Mouse (Mus musculus): ENCODE measurements around the gene Hcn1. TPM values are rescaled to one million over a fixed set of nuclear protein-coding genes. Genes with fewer than 3 reads are reported as not detected.

Gene Hcn1
- polyA plus RNA-seq, 1 experiment: 0.04 TPM

DNA sequence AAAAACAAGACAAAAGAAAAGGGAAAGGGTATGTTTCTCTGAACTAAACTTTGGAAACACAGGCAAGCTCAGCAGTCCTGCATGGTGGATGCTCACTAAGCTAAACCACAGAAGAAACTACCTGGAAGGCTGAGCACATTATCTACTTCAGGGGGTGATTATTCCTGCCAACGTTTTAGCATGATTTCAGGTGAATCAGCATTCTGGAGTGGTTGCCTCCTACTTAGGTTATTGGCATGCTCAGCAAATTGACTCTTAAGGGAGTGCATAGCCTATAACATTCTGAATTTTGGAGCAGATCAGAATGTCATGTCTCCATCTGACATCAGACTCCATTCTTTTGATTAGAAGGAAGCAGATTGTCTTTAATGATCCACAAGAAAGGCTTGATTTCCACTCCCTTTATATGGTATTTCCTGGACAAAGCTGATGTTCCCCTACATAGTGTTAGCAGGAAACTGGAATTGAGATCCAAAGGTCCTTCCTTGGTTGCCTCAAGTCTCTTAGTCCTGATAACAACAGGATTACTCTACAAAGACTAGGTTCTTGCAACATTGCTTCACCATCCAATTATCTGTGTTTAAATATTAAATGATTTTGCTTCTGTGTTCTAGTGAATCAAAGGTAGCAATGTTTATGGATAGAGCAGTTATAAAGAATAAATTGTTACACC lies 345.7 kb downstream of the Hcn1 start:
- Histone ChIP-seq H3ac (ENCODE audit: control insufficient read depth, insufficient read length, low read depth) (no peak overlapping the region), H3K27me3 (ENCODE audit: control insufficient read depth, insufficient read depth, insufficient read length) (no peaks in the 10 kb centered on the region), H3K79me2 (ENCODE audit: control insufficient read depth, insufficient read depth) (no peaks in the 10 kb centered on the region), H3K4me3 (ENCODE audit: insufficient read depth, poor library complexity, severe bottlenecking) (no peak overlapping the region), H3K36me3 (ENCODE audit: control insufficient read depth, insufficient read depth) (no peaks in the 10 kb centered on the region), H3K79me3 (ENCODE audit: low read depth) (no peaks in the 10 kb centered on the region)
- no peak for TF ChIP-seq USF1 (IDR thresholded peaks at IDR 0.05; ENCODE audit: low read depth)
- TF ChIP-seq FOSL1 (IDR thresholded peaks at IDR 0.05; ENCODE audit: insufficient read depth, low read length, poor library complexity, severe bottlenecking): no peak
- no peak for TF ChIP-seq MYOD1 (IDR thresholded peaks at IDR 0.05; ENCODE audit: control insufficient read depth, insufficient read length, low read depth)
- no peak for TF ChIP-seq MYOG (IDR thresholded peaks at IDR 0.05; ENCODE audit: control insufficient read depth, extremely low read depth, insufficient read length)
- no peak for TF ChIP-seq CTCF (IDR thresholded peaks at IDR 0.05; ENCODE audit: control insufficient read depth, insufficient read depth, insufficient read length)
- no peak for TF ChIP-seq CEBPB (IDR thresholded peaks at IDR 0.05; ENCODE audit: low read depth)

DNA sequence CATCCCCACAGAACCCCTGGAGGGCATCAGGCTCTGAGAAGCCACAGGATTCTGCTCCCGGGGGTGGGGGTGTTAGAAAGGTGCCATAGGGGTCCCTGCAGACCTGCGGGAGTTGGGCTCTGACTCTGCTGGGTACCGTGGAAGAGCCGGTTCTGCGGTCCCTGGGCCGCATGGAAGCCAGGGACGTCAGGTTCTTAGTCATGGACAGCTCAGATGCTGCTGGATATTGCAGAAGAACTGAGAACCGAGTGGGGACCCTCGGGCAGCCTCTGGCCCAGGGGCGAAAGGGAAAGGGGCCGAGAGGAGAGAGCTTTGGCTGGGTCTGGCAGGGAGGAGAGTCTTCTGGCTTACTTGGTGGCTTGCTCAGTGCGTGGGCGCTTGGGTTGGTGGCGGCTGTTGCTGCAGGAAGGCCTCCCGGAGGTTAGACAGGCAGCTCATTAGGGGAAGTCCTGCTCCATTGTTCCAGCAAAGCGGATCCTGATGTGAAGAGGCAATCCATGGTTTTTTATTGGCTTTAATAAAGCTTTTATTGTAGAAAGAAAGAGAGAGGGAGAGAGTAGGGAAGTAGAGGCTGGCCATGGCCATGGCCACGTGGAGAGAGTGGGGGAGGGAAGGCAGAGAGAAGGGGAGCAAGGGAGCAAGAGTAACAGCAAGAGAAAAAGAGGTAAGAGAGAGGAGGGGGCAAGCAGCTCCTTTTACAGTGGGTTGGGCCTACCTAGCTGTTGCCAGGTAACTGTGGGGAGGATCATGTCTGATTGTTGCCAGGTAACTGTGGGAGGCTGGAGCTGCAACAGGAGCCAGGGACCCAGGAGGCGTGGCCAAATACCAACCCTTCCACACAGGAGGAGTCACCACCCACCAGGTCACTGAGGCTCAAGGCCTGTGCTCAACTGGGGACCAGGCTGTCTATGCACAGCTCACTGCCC lies 356.6 kb downstream of the Hcn1 start:
- Histone ChIP-seq H3K36me3 (ENCODE audit: control insufficient read depth, insufficient read depth) (no peaks in the 10 kb centered on the region), H3K79me3 (ENCODE audit: low read depth) (no peaks in the 10 kb centered on the region), H3K79me2 (ENCODE audit: control insufficient read depth, insufficient read depth) (no peaks in the 10 kb centered on the region), H3K27me3 (ENCODE audit: control insufficient read depth, insufficient read depth, insufficient read length) (no peaks in the 10 kb centered on the region), H3K4me3 (ENCODE audit: insufficient read depth, poor library complexity, severe bottlenecking) (no peak overlapping the region), H3ac (ENCODE audit: control insufficient read depth, insufficient read length, low read depth) (no peak overlapping the region)
- TF ChIP-seq CEBPB (IDR thresholded peaks at IDR 0.05; ENCODE audit: low read depth): no peak
- TF ChIP-seq MAX (IDR thresholded peaks at IDR 0.05): no peak
- TF ChIP-seq CTCF (IDR thresholded peaks at IDR 0.05; ENCODE audit: control insufficient read depth, insufficient read depth, insufficient read length): no peak
- no peak for TF ChIP-seq USF1 (IDR thresholded peaks at IDR 0.05; ENCODE audit: low read depth)
- no peak for TF ChIP-seq MYOD1 (IDR thresholded peaks at IDR 0.05; ENCODE audit: control insufficient read depth, insufficient read length, low read depth)
- TF ChIP-seq FOSL1 (IDR thresholded peaks at IDR 0.05; ENCODE audit: insufficient read depth, low read length, poor library complexity, severe bottlenecking): no peak
- TF ChIP-seq MYOG (IDR thresholded peaks at IDR 0.05; ENCODE audit: control insufficient read depth, extremely low read depth, insufficient read length): no peak

DNA sequence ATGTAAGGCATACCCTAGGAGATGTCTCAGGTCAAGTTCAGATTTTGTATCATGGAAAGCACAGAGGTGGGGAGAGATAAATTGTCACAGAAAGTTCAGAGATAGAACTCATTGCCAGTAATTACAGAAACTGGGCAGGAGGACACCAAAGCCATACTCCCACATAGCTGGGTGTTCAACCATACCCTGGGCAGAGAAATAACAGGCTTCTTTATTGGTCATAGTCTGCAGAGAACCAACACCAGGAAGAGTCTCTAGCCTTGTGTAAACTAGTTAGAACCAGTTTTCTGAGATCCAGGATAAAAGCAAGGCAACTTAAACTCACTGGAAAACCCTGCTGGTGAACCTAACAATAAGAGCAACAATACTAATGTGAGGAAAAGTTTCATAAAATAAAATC lies 362.5 kb downstream of the Hcn1 start:
- H3K36me3 ChIP-seq (ENCODE audit: control insufficient read depth, insufficient read depth): no peaks in the 10 kb centered on the region
- no peaks in the 10 kb centered on the region for H3K79me3 ChIP-seq (ENCODE audit: low read depth)
- no peaks in the 10 kb centered on the region for H3K27me3 ChIP-seq (ENCODE audit: control insufficient read depth, insufficient read depth, insufficient read length)
- H3K4me3 ChIP-seq (ENCODE audit: insufficient read depth, poor library complexity, severe bottlenecking): no peak overlapping the region
- H3K79me2 ChIP-seq (ENCODE audit: control insufficient read depth, insufficient read depth): no peaks in the 10 kb centered on the region
- H3ac ChIP-seq (ENCODE audit: control insufficient read depth, insufficient read length, low read depth): no peak overlapping the region
- TF ChIP-seq MAX (IDR thresholded peaks at IDR 0.05) (no peak), USF1 (IDR thresholded peaks at IDR 0.05; ENCODE audit: low read depth) (no peak), FOSL1 (IDR thresholded peaks at IDR 0.05; ENCODE audit: insufficient read depth, low read length, poor library complexity, severe bottlenecking) (no peak), MYOD1 (IDR thresholded peaks at IDR 0.05; ENCODE audit: control insufficient read depth, insufficient read length, low read depth) (no peak), CEBPB (IDR thresholded peaks at IDR 0.05; ENCODE audit: low read depth) (no peak), CTCF (IDR thresholded peaks at IDR 0.05; ENCODE audit: control insufficient read depth, insufficient read depth, insufficient read length) (no peak), MYOG (IDR thresholded peaks at IDR 0.05; ENCODE audit: control insufficient read depth, extremely low read depth, insufficient read length) (no peak)

DNA sequence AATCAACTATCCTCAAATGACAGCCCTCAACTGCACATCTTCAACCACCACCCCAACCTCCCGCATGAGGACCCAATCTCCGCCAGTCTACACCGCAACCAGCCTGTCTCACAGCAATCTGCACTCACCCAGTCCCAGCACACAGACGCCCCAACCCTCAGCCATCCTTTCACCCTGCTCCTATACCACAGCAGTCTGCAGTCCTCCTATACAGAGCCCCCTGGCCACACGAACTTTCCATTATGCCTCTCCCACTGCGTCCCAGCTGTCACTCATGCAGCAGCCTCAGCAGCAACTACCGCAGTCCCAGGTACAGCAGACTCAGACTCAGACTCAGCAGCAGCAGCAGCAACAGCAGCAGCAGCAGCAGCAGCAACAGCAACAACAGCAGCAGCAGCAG lies 373.3 kb downstream of the Hcn1 start:
- H3K27me3 ChIP-seq (ENCODE audit: control insufficient read depth, insufficient read depth, insufficient read length): no peaks in the 10 kb centered on the region
- no peaks in the 10 kb centered on the region for H3K79me3 ChIP-seq (ENCODE audit: low read depth)
- TF ChIP-seq FOSL1 (IDR thresholded peaks at IDR 0.05; ENCODE audit: insufficient read depth, low read length, poor library complexity, severe bottlenecking) (no peak), CEBPB (IDR thresholded peaks at IDR 0.05; ENCODE audit: low read depth) (no peak), CTCF (IDR thresholded peaks at IDR 0.05; ENCODE audit: control insufficient read depth, insufficient read depth, insufficient read length) (no peak), MYOG (IDR thresholded peaks at IDR 0.05; ENCODE audit: control insufficient read depth, extremely low read depth, insufficient read length) (no peak), MYOD1 (IDR thresholded peaks at IDR 0.05; ENCODE audit: control insufficient read depth, insufficient read length, low read depth) (no peak), MAX (IDR thresholded peaks at IDR 0.05) (no peak), USF1 (IDR thresholded peaks at IDR 0.05; ENCODE audit: low read depth) (no peak)
- H3K36me3 ChIP-seq (ENCODE audit: control insufficient read depth, insufficient read depth): no peaks in the 10 kb centered on the region
- H3K4me3 ChIP-seq (ENCODE audit: insufficient read depth, poor library complexity, severe bottlenecking): no peak overlapping the region
- H3ac ChIP-seq (ENCODE audit: control insufficient read depth, insufficient read length, low read depth): no peak overlapping the region
- no peaks in the 10 kb centered on the region for H3K79me2 ChIP-seq (ENCODE audit: control insufficient read depth, insufficient read depth)

DNA sequence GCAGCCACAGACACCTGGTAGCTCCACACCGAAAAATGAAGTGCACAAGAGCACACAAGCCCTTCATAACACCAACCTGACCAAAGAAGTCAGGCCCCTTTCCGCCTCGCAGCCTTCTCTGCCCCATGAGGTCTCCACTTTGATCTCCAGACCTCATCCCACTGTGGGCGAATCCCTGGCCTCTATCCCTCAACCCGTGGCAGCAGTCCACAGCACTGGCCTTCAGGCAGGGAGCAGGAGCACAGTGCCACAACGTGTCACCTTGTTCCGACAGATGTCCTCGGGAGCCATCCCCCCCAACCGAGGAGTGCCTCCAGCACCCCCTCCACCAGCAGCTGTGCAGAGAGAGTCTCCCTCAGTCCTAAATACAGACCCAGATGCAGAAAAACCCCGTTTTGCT lies 373.7 kb downstream of the Hcn1 start:
- Histone ChIP-seq H3K27me3 (ENCODE audit: control insufficient read depth, insufficient read depth, insufficient read length) (no peaks in the 10 kb centered on the region), H3ac (ENCODE audit: control insufficient read depth, insufficient read length, low read depth) (no peak overlapping the region), H3K4me3 (ENCODE audit: insufficient read depth, poor library complexity, severe bottlenecking) (no peak overlapping the region), H3K36me3 (ENCODE audit: control insufficient read depth, insufficient read depth) (no peaks in the 10 kb centered on the region), H3K79me3 (ENCODE audit: low read depth) (no peaks in the 10 kb centered on the region), H3K79me2 (ENCODE audit: control insufficient read depth, insufficient read depth) (no peaks in the 10 kb centered on the region)
- no peak for TF ChIP-seq FOSL1 (IDR thresholded peaks at IDR 0.05; ENCODE audit: insufficient read depth, low read length, poor library complexity, severe bottlenecking)
- no peak for TF ChIP-seq CTCF (IDR thresholded peaks at IDR 0.05; ENCODE audit: control insufficient read depth, insufficient read depth, insufficient read length)
- TF ChIP-seq MAX (IDR thresholded peaks at IDR 0.05): no peak
- no peak for TF ChIP-seq MYOG (IDR thresholded peaks at IDR 0.05; ENCODE audit: control insufficient read depth, extremely low read depth, insufficient read length)
- no peak for TF ChIP-seq USF1 (IDR thresholded peaks at IDR 0.05; ENCODE audit: low read depth)
- no peak for TF ChIP-seq MYOD1 (IDR thresholded peaks at IDR 0.05; ENCODE audit: control insufficient read depth, insufficient read length, low read depth)
- no peak for TF ChIP-seq CEBPB (IDR thresholded peaks at IDR 0.05; ENCODE audit: low read depth)
